Mouse (Mus musculus): ENCODE measurements around the gene Foxn3. TPM values are rescaled to one million over a fixed set of nuclear protein-coding genes. Genes with fewer than 3 reads are reported as not detected.

Gene Foxn3
- polyA plus RNA-seq, 1 experiment from 2014 or later, result 74.5 TPM

DNA sequence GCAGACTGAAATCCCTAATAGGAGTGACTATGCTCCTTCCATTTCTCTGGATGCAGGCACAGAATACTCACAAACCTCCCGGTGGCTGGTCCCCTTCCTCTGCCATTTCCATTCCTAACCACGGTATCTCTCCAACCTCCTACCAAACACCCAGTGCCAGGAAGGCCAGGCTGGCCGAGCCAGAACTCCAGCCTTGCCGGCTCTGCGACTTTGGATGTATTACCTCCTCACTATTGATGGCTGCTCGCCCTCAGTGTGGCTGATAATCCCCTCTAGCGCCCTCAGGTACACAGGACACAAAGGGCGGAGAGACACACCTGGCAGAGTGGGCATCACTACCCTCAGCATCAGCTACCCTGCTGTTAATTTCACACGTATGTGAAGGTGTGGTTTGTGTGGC is 318.7 kb downstream of the Foxn3 start:
- Histone ChIP-seq H3K4me2 (no peak overlapping the region), H3K9ac (no peak overlapping the region), H3K36me3 (no peaks in the 10 kb centered on the region), H3K27me3 (no peaks in the 10 kb centered on the region), H3K27ac (replicated peaks) (no peak overlapping the region), H3K4me1 (replicated peaks) (peaks cover 40% of the 10 kb centered on the region), H3K9me3 (no peaks in the 10 kb centered on the region), H3K4me3 (no peak overlapping the region)
- 92% methylated on average over 9 of the region's 9 CpGs for WGBS
- ATAC-seq (ENCODE audit: low read depth), result no peak

DNA sequence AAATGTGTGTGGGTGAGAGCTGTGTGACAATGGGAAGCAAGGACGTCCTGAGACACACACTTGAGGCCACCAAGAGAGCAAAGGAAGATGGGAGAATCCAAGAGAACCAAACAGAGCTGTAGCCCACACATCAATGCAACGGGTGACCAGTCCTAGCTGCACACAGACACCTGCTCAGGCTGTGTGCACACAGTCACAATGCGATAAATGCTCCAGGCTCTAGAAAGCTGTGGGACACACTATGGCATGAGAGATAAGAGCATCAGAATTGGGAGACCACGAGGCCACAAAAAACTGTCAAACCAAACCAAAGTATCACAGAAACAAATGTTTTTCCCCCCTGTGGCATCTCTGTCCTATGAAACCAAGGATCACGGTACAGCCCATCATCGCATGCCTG is 319.1 kb downstream of the Foxn3 start:
- Histone ChIP-seq H3K27me3 (no peaks in the 10 kb centered on the region), H3K27ac (replicated peaks) (no peak overlapping the region), H3K4me2 (no peak overlapping the region), H3K4me3 (no peak overlapping the region), H3K9me3 (no peaks in the 10 kb centered on the region), H3K9ac (no peak overlapping the region), H3K4me1 (replicated peaks) (peaks cover 41% of the 10 kb centered on the region), H3K36me3 (no peaks in the 10 kb centered on the region)
- 90% methylated on average over 6 of the region's 6 CpGs for WGBS
- ATAC-seq (ENCODE audit: low read depth), result no peak

GRCm38 (mm10) chr12:99243316-99243715 is 320.1 kb downstream of the Foxn3 start:
- H3K4me1 ChIP-seq (replicated peaks), result peaks cover 41% of the 10 kb centered on the region
- no peak overlapping the region for H3K4me3 ChIP-seq
- no peak overlapping the region for H3K9ac ChIP-seq
- H3K4me2 ChIP-seq, result no peak overlapping the region
- no peaks in the 10 kb centered on the region for H3K9me3 ChIP-seq
- H3K27ac ChIP-seq (replicated peaks), result no peak overlapping the region
- H3K36me3 ChIP-seq, result no peaks in the 10 kb centered on the region
- no peak for ATAC-seq (ENCODE audit: low read depth)
- H3K27me3 ChIP-seq, result no peaks in the 10 kb centered on the region
- WGBS, result 88% methylated on average over 1 of the region's 1 CpGs

DNA sequence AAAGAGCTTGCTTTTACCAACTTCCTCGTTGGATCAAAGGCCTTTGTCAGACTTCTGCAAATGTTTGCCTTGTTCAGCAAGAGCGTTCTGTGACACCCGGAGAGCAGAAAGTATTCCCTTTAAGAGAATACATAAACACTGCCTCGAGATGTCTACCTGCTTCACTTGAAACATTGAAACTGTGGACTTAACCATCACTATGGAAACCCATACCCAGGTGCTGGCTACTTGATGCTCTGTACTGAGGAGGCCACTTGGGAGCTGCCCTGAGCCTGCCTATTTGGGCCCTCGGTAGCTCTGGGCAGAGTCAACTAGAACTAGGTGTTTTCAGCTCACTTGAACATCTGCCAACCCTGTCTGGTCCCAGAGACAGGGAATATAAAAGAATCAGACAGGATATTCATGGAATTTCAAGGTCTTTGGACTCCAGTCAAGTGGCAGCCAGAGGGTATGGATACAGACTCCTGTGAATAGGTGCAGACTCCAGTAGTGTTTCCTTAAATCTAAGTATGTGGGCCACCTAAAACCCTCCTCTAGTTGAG is 323.1 kb downstream of the Foxn3 start:
- H3K4me3 ChIP-seq, result no peak overlapping the region
- H3K9me3 ChIP-seq, result no peaks in the 10 kb centered on the region
- H3K4me1 ChIP-seq (replicated peaks), result peaks cover 46% of the 10 kb centered on the region
- no peak overlapping the region for H3K9ac ChIP-seq
- peak overlapping the region; percentile 64 for H3K27ac ChIP-seq (replicated peaks)
- no peaks in the 10 kb centered on the region for H3K36me3 ChIP-seq
- no peaks in the 10 kb centered on the region for H3K27me3 ChIP-seq
- H3K4me2 ChIP-seq, result no peak overlapping the region
- ATAC-seq (ENCODE audit: low read depth), result no peak
- 52% methylated on average over 5 of the region's 5 CpGs for WGBS

GRCm38 (mm10) chr12:99239735-99240134 is 323.6 kb downstream of the Foxn3 start:
- H3K36me3 ChIP-seq, result no peaks in the 10 kb centered on the region
- ATAC-seq (ENCODE audit: low read depth), result peak; percentile 41; the same call in 1 of the 2 replicates
- 0 out of 2 replicates have a peak overlapping the region, but pooled peaks have one; percentile 0 for H3K4me2 ChIP-seq
- H3K9ac ChIP-seq, result no peak overlapping the region
- H3K9me3 ChIP-seq, result no peaks in the 10 kb centered on the region
- H3K4me1 ChIP-seq (replicated peaks), result peaks cover 51% of the 10 kb centered on the region
- no peak overlapping the region for H3K4me3 ChIP-seq
- no peaks in the 10 kb centered on the region for H3K27me3 ChIP-seq
- WGBS, result 54% methylated on average over 11 of the region's 11 CpGs
- H3K27ac ChIP-seq (replicated peaks), result peak overlapping the region; percentile 64

- Histone ChIP-seq H3K36me3 (no peaks in the 10 kb centered on the region), H3K4me2 (no peak overlapping the region), H3K9ac (no peak overlapping the region), H3K4me3 (no peak overlapping the region), H3K27ac (replicated peaks) (no peak overlapping the region), H3K4me1 (replicated peaks) (peaks cover 73% of the 10 kb centered on the region), H3K9me3 (no peaks in the 10 kb centered on the region), H3K27me3 (no peaks in the 10 kb centered on the region)
- no peak for ATAC-seq (ENCODE audit: low read depth)
- 92% methylated on average over 9 of the region's 9 CpGs for WGBS
Observed at GRCm38 (mm10) chr12:99237497-99237896, 325.9 kb downstream of the Foxn3 start.

GRCm38 (mm10) chr12:99234346-99234745 is 329.0 kb downstream of the Foxn3 start:
- Histone ChIP-seq H3K9ac (no peak overlapping the region), H3K4me3 (no peak overlapping the region), H3K27me3 (no peaks in the 10 kb centered on the region), H3K27ac (replicated peaks) (0 out of 2 replicates have a peak overlapping the region, but pooled peaks have one; percentile 33), H3K9me3 (no peaks in the 10 kb centered on the region), H3K4me2 (no peak overlapping the region), H3K36me3 (no peaks in the 10 kb centered on the region), H3K4me1 (replicated peaks) (peaks cover 89% of the 10 kb centered on the region)
- no peak for ATAC-seq (ENCODE audit: low read depth)
- 71% methylated on average over 6 of the region's 6 CpGs for WGBS

- peaks cover 89% of the 10 kb centered on the region for H3K4me1 ChIP-seq (replicated peaks)
- no peak overlapping the region for H3K9ac ChIP-seq
- no peaks in the 10 kb centered on the region for H3K9me3 ChIP-seq
- WGBS, result 75% methylated on average over 2 of the region's 2 CpGs
- no peaks in the 10 kb centered on the region for H3K36me3 ChIP-seq
- no peak overlapping the region for H3K27ac ChIP-seq (replicated peaks)
- ATAC-seq (ENCODE audit: low read depth), result no peak
- no peaks in the 10 kb centered on the region for H3K27me3 ChIP-seq
- H3K4me3 ChIP-seq, result no peak overlapping the region
- no peak overlapping the region for H3K4me2 ChIP-seq
Observed at GRCm38 (mm10) chr12:99233386-99233785, 330.0 kb downstream of the Foxn3 start.

- H3K4me1 ChIP-seq (replicated peaks), result peaks cover 94% of the 10 kb centered on the region
Observed at GRCm38 (mm10) chr12:99232478-99232877, 330.9 kb downstream of the Foxn3 start.

GRCm38 (mm10) chr12:99231321-99231720 is 332.1 kb downstream of the Foxn3 start:
- H3K4me1 ChIP-seq (replicated peaks), result peaks cover 99% of the 10 kb centered on the region
- H3K27ac ChIP-seq (replicated peaks), result no peak overlapping the region
- H3K4me3 ChIP-seq, result no peak overlapping the region
- 58% methylated on average over 6 of the region's 6 CpGs for WGBS
- no peaks in the 10 kb centered on the region for H3K36me3 ChIP-seq
- no peaks in the 10 kb centered on the region for H3K9me3 ChIP-seq
- H3K4me2 ChIP-seq, result no peak overlapping the region
- H3K9ac ChIP-seq, result no peak overlapping the region
- H3K27me3 ChIP-seq, result no peaks in the 10 kb centered on the region
- ATAC-seq (ENCODE audit: low read depth), result no peak

More at GRCm38 (mm10) chr12:99232478-99232877, 330.9 kb downstream of the Foxn3 start:
- Histone ChIP-seq H3K9me3 (no peaks in the 10 kb centered on the region), H3K4me3 (no peak overlapping the region), H3K27ac (replicated peaks) (no peak overlapping the region), H3K4me2 (no peak overlapping the region), H3K9ac (no peak overlapping the region), H3K27me3 (no peaks in the 10 kb centered on the region), H3K36me3 (no peaks in the 10 kb centered on the region)
- ATAC-seq (ENCODE audit: low read depth), result no peak
- 70% methylated on average over 9 of the region's 9 CpGs for WGBS

DNA sequence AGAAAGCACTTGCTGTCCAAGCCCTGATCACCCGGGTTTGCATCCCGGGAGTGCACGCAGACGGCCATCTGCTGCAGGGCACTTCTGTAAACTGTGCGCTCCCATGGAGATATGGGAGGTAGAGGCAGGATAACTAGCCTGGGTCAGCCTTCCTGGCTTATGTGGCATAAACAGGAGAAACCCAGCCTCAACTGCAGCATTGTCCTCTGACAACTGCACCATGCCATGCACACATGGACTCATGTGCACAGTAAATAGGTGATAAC is 332.7 kb downstream of the Foxn3 start:
- Histone ChIP-seq H3K4me3 (no peak overlapping the region), H3K4me2 (peak overlapping the region; percentile 25), H3K9me3 (no peaks in the 10 kb centered on the region), H3K4me1 (replicated peaks) (peaks cover 99% of the 10 kb centered on the region), H3K27ac (replicated peaks) (peak overlapping the region; percentile 46), H3K27me3 (no peaks in the 10 kb centered on the region), H3K36me3 (no peaks in the 10 kb centered on the region), H3K9ac (no peak overlapping the region)
- 8% methylated on average over 5 of the region's 5 CpGs for WGBS
- ATAC-seq (ENCODE audit: low read depth), result no peak

DNA sequence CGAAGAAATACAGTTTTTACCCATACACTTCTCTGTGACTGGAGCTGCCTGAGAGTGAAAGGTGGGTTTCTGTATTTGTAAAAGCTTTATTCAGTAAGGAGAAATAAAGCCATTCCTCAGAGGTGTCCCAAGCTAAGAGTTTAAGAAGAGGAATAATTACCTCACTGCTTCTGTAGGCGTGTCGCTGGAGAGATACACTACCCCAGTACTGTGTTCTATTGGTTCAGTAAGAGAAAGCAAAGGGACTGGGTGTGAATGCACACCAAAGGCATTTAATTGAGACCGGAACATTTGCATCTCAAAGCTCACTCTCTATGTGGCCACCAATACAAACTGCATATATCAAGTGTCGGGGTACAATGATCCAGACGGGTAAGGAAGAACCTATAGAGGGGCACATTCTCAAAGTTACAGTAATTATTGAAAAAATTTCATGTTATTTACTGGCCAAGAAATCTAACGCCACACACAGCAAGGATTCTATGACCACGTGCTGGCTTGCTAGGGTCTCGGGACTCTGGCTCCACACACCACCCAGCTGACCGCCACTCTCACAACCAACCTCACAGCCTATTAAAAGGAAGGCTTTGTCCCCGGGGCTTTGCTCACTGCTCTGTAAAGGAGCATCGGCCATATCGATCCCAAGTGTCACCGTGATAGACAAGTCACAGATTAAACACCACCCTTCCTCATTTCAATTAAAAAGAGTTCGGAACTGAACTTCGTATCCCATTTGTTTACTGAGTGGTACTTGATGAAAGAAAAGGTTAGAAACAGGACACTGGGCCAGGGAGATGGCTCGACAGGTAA is 333.2 kb downstream of the Foxn3 start:
- Histone ChIP-seq H3K9ac (no peak overlapping the region), H3K9me3 (no peaks in the 10 kb centered on the region), H3K4me3 (no peak overlapping the region), H3K4me2 (peak overlapping the region; percentile 25), H3K27ac (replicated peaks) (peak overlapping the region; percentile 49), H3K27me3 (no peaks in the 10 kb centered on the region), H3K36me3 (no peaks in the 10 kb centered on the region), H3K4me1 (replicated peaks) (peaks cover 99% of the 10 kb centered on the region)
- WGBS, result 14% methylated on average over 17 of the region's 17 CpGs
- ATAC-seq (ENCODE audit: low read depth), result peak; percentile 69

All from neural tube, embryonic 13.5 days (tissue).